Mouse (Mus musculus) right cerebral cortex, postnatal 4 days (tissue): Measurements from ENCODE around the gene Ung.

ENCODE experiments used
- DNase-seq: peaks from one replicate; pipeline ENCODE4 v3.0.0-alpha.2; 2022

Ung gene

GRCm38 (mm10) chr5:114130211-114130605, at the start of gene Ung:
Gene Ung, plus strand, starts transcription at chr5:114130386.
- DNase-seq: peak; percentile 66

- DNase-seq: no peak
Measured at GRCm38 (mm10) chr5:114085501-114085900, 44.7 kb upstream of the Ung start.

DNA sequence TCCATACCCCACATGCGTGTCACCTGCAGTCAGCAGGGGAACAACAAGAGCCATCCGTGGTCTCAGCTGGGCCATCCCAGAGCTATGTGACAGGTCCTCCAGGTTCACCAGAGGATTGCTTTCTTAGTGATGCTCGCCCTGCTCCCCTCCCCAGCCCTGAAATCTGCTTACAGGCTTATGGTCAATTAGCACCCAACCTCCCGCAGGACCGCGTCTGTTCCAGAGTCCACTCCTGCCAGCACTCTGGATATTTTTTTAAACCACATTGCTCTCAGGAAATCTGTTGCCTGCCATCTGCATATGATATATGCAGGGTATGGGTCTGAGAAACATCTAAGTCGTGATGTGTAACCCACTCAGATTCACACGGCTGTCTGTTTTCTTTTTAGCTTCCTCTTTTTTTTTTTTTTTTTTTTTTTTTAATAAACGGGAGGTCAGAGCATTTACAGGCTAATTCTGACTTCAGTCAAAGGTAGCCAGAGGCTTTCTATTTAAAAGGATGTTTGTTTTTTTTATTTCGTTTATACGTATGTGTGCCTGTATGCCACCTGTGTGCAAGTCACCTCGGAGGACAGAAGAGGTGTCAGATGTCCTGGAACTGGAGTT, 42.2 kb upstream of the Ung start:
- no peak for DNase-seq

DNA sequence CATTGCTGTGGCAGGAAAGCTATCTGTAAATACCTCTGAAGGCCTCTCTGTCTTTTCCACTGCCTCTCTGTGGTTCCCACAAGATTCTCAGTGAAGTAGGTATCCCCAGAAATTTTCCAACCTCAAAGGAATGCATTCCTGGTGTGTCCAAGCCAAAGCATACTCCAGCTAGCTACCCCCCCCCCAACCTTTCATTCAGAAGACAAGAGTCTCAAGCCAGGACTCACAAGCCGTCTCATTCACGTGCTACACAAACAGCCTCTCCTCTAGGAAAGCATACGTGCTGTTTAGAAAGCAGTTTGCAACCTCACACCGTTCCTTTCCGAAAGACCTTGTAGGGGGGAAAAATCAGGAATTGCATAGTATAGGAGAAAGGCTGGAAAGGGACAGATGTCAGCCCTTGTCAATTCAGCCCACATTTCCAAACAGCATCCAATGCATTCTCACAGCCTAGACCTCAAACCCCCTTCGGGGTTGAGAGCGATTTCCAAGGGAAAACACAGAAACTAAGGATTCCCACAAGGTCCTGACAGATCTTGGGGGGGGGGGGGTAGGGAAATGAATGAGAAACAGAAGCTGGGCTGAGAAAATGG, 39.7 kb upstream of the Ung start:
- no peak for DNase-seq

GRCm38 (mm10) chr5:114091057-114091807, 39.0 kb upstream of the Ung start, which contains the start of gene Svop:
Gene Svop, minus strand, starts transcription at chr5:114091570.
- DNase-seq: peak; percentile 78

DNA sequence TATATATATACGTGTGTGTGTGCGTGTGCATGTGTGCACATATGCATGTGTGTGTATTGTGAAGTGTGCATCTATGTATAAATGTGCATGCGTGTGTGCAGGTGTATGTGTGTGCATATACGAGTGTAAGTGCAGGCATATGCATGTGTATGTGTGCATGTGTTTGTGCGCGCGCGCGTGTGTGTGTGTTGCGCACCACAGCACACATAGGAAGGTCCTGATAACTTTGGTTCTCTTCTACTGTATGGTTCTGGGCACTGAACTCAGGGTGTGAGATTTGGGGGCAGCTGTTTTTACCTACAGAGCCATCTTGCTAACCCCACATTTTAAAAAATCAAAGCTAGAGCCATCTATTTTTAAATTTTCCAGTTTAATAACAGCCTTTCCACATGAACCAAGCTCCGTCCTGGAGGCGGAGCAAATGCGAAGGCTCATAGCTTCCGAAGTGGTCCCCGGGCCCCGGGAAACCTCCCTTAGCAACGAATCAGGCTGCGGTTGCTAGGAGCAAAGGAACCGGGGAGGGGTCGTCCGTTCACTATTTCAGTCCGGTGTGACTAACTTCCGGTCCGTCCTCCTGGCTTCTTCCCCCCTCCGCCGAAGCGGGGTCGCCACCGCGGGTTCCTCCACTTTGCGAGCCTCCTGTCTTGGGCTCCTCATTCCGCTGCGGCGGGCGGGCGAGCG, 30.3 kb upstream of the Ung start:
- peak; percentile 93 for DNase-seq

DNA sequence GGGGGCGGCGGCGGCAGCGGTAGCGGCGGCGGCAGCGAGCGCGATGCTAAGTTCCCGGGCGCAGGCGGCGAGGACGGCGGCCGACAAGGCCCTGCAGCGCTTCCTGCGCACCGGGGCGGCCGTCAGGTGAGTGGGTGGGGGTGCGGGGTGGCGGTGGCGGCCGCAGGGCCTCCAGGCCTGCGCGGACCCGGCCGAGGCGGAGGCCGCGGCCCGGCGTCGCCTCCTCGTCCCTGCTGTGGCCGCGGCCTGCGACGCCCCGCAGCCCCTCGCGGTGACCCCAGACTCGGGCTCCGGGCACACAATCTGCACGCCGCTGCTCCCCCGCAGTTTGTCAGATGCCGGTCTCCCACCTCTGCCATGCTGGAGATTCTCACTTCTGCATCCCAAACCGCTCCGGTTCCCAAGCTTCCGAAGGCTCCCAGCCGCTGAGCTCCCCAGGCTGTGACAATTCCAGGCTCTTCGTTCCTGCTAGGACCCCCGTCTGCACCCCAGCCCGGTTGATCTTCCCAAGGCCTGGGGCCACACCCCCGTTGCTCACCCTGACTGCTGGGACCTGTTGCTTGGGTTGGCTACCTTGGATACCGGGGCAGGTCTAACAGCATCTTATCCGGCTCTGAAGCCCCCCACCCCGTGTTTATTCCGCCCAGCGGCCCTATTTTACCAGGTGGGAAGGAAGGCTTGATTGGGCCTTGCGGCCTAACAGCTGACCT, 29.6 kb upstream of the Ung start:
- DNase-seq: no peak

GRCm38 (mm10) chr5:114101873-114102272, 28.3 kb upstream of the Ung start:
- DNase-seq: no peak

GRCm38 (mm10) chr5:114102807-114103206, 27.4 kb upstream of the Ung start:
- no peak for DNase-seq

GRCm38 (mm10) chr5:114106391-114106935, 23.7 kb upstream of the Ung start:
- no peak for DNase-seq

- no peak for DNase-seq
Measured at GRCm38 (mm10) chr5:114113334-114113733, 16.9 kb upstream of the Ung start.

DNA sequence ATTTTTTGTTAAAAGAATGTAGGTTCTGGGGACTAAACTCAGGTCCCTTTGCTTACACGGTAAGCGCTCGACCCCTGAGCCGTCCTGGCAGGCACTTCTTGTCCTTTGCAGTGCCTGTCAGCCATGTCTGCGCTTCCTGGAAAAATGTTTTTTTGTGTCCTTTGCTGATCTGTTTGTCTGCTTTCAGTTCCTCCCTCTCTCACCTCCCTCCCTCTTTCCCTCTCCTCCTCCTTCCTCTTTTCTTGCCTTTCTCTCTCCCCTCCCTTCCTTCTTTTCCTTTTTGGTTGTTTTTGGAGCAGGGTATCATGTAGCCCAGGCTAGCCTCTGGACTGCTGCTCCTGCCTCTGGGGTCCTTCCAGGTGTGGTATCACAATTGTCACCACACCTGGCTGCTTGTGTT, 15.2 kb upstream of the Ung start:
- no peak for DNase-seq

DNA sequence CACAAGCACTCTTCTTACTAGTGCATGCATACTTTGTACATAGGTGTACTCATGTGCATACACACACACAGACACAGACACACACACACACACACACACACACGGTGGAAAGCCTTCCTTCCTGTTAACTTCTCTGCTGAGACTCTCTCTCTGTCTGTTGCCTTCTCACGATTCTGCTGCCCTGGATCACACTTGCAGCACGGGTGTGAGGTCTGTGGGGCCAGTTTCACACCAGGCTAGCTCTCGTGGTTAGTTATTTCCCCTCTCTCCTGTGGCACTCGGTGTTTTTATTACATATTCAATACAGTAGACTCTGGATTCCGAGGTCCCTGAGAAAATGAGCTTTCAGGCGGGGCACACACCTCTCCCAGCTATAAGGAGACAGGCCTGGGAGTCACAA, 13.6 kb upstream of the Ung start:
- DNase-seq: no peak

- DNase-seq: no peak
Measured at GRCm38 (mm10) chr5:114119806-114120205, 10.4 kb upstream of the Ung start.

GRCm38 (mm10) chr5:114126008-114126407, 4.2 kb upstream of the Ung start:
- no peak for DNase-seq

- DNase-seq: no peak
Measured at GRCm38 (mm10) chr5:114126499-114127244, 3.5 kb upstream of the Ung start.

DNA sequence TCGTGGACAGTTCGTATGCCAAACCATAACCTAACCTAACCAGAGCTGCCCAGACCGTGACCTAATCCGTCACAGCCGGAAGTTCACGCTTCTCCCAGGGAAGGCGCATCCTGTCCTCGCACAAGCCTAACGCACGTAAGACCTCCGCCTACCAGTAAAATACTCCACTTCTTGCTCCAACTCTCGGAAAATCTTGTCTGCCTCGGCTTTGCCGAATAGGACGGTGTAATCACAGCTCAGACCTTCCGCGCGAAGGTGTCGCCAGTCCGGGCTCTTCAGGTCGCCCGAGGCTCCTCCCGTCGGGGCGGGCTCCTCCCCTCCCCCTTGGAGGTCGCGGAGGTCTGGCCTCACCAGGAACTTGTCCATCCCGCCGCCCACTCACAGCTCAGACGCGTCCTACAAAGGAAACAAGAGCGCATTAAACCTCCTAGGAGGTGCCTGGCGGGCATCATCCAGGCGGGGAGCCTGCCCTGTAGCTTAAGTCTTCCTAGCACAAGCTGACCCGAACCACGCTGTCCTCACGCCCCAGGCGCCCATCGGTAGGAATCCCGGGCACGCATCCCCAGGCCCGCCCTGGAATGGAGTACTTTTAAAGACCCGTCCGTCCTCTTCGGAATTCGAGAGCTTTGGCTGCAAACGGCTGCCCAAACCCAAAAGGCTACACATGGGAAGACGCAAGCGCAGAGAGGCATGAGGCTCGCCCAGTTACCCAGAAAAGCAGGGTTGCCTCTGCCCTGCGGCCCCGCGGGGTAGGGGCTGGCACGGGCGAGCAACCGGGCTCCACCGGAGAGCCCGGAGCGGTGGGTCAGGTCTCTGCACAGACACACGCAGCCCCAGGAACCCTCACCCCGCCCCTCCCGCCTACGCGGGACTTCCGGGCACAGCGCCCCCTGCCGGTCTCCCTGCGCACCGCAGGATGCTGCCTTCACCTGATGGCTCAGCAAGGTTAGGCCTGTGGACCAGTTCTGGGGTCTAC, 2.5 kb upstream of the Ung start, which contains the start of gene Alkbh2:
Gene Alkbh2 (minus strand): TSS at position 845 of the 976 bp plus-strand sequence.
- DNase-seq: peak; percentile 85

DNA sequence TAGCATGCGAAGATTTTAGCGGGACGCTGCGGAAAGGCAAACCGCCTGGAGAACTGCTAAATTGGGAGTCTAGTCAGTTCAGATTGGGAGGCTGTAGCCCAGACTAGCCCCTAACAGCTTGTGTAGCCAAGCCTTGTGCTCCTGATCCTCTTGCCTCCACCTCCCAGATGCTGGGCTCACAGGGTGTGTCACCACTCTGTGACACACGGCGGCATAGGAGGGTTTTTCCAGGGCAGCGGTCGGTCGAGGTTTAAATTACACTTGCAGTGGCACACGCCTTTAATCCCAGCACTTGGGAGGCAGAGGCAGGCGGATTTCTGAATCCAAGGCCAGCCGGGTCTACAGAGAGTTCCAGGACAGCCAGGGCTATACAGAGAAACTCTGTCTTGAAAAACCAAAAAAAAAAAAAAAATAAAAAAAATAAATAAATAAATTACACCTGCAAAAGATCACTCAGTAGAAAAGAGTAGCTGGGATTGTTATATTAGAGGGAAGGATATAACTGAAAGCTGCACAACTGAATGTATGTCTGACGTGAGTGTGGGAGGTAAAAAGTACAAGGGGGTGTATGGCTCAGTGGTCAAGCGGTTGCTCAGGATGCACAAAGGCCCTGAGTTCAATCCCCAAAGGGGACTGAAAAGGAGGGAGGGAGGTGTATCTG, 506 bp upstream of the Ung start:
- DNase-seq: no peak

DNA sequence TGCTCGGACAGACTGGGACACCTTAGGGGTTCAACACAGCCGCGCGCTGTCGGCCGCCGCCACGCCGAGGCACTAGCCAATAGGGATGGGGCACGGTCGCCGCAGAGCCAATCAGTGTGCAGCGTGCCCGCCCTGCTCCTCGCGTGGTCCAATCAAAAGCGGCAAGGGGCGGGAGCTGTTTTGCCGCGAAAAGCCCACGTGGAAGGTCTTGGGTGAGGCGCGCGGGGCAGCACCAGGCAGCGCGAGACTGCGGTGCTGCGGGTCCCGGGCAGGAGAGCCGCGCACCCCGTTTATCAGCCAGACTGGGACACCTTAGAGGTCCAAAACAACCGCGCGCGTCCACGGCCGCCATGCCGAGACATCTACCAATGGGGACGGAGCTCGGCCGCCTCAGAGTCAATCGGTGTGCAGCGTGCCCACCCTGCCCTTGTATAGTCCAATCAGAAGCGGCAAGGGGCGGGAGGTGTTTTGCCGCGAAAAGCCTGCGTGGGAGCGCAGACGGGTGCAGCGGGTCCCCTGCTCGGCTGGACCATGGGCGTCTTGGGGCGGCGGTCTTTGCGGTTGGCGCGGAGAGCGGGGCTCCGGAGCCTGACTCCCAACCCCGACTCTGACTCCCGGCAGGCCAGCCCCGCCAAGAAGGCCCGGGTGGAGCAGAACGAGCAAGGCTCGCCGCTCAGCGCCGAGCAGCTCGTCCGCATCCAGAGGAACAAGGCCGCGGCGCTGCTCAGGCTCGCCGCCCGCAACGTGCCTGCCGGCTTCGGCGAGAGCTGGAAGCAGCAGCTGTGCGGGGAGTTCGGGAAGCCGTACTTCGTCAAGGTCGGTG, 723 bp downstream of the Ung start:
- peak; percentile 96 for DNase-seq
